Mouse (Mus musculus) cerebellum, adult 2 months (tissue): ENCODE data around the gene C330007P06Rik. TPM values are rescaled to one million over a fixed set of nuclear protein-coding genes. Genes with fewer than 3 reads are reported as not detected.
"Not testable (repeated sequence)": the region's sequence is repeated elsewhere in the genome, so short reads cannot be mapped to it uniquely, and the experiment has no call there.

Experiments
- DNase-seq, 2 experiments: peaks; one replicate each; pipeline ENCODE4 v3.0.0; 2021
- H3K27ac ChIP-seq: fragments of 200-500 bp; 2 replicates; pipeline ENCODE4 v1.5.1; 2012; ENCODE audit warnings: low read length, control low read depth, inconsistent platforms; ENCODE audit not compliant: insufficient read depth
- H3K27me3 ChIP-seq: fragments of 200-500 bp; 2 replicates; pipeline ENCODE4 v1.6.1; 2012; ENCODE audit warnings: inconsistent platforms, mild to moderate bottlenecking, low read length, moderate library complexity; ENCODE audit not compliant: control insufficient read depth, insufficient read depth
- H3K4me1 ChIP-seq: fragments of 200-500 bp; 2 replicates; pipeline ENCODE4 v1.6.1; 2011; ENCODE audit warnings: low read length; ENCODE audit not compliant: control insufficient read depth, insufficient read depth
- H3K4me3 ChIP-seq: fragments of 200-500 bp; replicated peaks from 2 replicates; pipeline ENCODE3; 2011; ENCODE audit warnings: mild to moderate bottlenecking, low read depth, low read length, control low read depth; ENCODE audit not compliant: insufficient read depth
- CTCF ChIP-seq: fragments of 200-500 bp; IDR thresholded peaks from 2 replicates; pipeline ENCODE4 v1.5.1; 2011; ENCODE audit warnings: low read depth, mild to moderate bottlenecking, control low read depth, low read length, moderate library complexity, borderline replicate concordance; ENCODE audit not compliant: insufficient read depth
- POLR2A ChIP-seq: fragments of 200-500 bp; IDR thresholded peaks from 2 replicates; pipeline ENCODE4 v1.6.1; 2011; ENCODE audit warnings: low read length, control low read depth, borderline replicate concordance; ENCODE audit not compliant: insufficient read depth
- WGBS: fragments of 180-500 bp; shearing (Covaris S2); methylation state at CpG from one replicate; pipeline ENCODE4 v1.1.7; 2018; 5-methylcytosine and 5-hydroxymethylcytosine counted together
- polyA plus RNA-seq: library from polyadenylated mRNA; depleted of rRNA; stranded (reverse); fragments of >200 nt; gene quantifications from 2 replicates; pipeline ENCODE4 v1.2.3, GENCODE M21; 2012

The C330007P06Rik gene
- polyA plus RNA-seq, 1 experiment: 28.8 TPM

DNA sequence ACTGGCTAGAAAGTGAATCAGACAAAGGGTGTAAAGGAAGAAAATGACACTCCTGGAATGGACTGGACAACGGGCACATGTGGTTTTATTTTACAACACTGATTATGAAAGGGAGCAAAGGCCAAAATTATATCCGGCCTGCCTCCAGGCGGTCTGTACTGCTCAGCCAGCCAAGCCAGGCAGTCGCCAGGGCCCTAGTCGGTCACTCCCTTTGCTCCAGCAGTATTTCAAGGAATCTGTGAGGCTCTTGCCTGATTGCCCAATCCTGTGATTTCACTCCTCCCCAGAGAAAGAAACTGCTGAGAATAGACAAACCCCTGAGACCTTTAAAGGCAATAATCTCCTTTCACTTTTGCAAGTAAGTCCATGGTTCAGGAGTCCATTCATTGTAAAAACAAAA, 69.7 kb downstream of the C330007P06Rik start:
- no peak overlapping the region for H3K27ac ChIP-seq
- H3K4me1 ChIP-seq: no peaks in the 10 kb centered on the region
- TF ChIP-seq POLR2A (no peak), CTCF (no peak)
- WGBS: 50% methylated on average over 5 of the region's 5 CpGs
- no peak for DNase-seq
- no peak overlapping the region for H3K4me3 ChIP-seq
- no peaks in the 10 kb centered on the region for H3K27me3 ChIP-seq

DNA sequence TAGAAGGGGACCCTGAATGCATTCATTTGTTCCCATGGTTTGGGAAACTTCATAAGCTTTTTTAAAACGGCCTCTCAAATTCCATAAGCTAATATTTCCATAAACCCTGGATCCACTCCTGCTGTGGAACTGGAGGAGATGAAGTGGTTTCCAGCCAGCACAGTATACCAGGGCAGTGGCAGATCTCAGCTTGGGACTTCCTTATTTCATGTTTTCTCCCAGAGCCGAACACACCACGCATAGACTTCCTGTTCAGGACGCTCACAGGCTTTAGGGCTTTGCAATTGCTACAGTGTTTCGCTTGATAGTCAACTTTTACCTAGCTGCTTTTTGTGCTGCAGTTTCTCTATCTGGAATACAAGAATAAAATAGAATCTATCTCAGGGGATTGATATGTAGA, 70.7 kb downstream of the C330007P06Rik start:
- H3K27ac ChIP-seq: no peak overlapping the region
- no peak for TF ChIP-seq POLR2A
- TF ChIP-seq CTCF: no peak
- WGBS: 81% methylated on average over 5 of the region's 5 CpGs
- H3K4me3 ChIP-seq: no peak overlapping the region
- H3K4me1 ChIP-seq: no peaks in the 10 kb centered on the region
- no peaks in the 10 kb centered on the region for H3K27me3 ChIP-seq
- no peak for DNase-seq

DNA sequence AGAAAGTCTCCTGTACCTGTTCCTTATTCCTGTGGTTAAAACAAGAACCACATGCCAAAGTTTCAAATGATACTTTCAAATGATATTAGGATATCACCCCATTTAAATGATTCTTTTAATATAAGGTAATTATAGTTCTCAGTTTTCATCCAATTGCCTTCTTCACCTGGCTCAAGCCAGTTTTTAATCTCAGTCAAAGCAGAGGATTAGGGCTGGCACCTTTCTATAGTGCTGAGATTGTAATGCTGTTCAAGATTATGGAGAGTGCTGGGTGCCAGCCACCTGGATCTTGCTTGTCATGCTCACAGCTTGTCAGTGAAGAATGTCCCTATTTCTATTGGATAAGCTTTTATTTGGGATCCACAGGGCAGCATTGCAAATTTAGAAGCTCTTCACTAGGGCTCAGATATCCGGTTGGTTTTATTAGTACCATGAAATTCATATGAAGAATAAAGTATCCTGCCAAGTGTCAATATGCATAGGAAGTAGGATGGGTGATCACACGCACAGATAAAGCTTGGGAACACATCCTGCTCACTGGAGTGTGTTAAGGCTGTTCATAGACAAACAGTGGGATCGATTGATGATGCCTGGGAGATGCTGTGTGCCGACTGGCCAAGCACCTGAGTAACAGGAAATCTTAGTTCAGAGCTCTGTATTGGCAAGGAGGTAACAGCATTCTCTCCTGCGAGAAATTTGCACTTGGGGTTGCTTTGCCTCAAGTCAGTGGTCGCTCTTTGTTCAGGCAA, 74.6 kb downstream of the C330007P06Rik start:
- WGBS: 29% methylated on average over 6 of the region's 6 CpGs
- TF ChIP-seq CTCF: no peak
- TF ChIP-seq POLR2A: no peak
- no peaks in the 10 kb centered on the region for H3K27me3 ChIP-seq
- no peak for DNase-seq
- no peak overlapping the region for H3K4me3 ChIP-seq
- peaks cover 3% of the 10 kb centered on the region; the same call in 1 of the 2 replicates for H3K4me1 ChIP-seq
- no peak overlapping the region for H3K27ac ChIP-seq

DNA sequence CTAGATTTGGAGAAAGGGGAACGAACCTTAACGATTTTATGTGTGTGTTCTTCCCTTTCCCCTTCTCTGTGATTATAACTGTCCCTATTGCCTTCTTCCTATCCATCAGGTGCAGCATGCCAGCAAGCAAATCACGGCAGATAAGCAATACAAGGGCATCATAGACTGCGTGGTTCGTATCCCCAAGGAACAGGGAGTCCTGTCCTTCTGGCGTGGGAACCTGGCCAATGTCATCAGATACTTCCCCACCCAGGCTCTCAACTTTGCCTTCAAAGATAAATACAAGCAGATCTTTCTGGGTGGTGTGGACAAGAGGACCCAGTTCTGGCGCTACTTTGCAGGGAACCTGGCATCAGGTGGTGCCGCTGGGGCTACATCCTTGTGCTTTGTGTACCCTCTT, 77.2 kb downstream of the C330007P06Rik start:
- WGBS: 28% methylated on average over 8 of the region's 8 CpGs
- not testable (repeated sequence) for H3K4me1 ChIP-seq, H3K27me3 ChIP-seq
- Histone ChIP-seq H3K27ac (peak overlapping the region; percentile 2; the same call in 1 of the 2 replicates), H3K4me3 (peak overlapping the region; percentile 98)
- peak in 1 of 2 experiments; percentile 33 for DNase-seq

DNA sequence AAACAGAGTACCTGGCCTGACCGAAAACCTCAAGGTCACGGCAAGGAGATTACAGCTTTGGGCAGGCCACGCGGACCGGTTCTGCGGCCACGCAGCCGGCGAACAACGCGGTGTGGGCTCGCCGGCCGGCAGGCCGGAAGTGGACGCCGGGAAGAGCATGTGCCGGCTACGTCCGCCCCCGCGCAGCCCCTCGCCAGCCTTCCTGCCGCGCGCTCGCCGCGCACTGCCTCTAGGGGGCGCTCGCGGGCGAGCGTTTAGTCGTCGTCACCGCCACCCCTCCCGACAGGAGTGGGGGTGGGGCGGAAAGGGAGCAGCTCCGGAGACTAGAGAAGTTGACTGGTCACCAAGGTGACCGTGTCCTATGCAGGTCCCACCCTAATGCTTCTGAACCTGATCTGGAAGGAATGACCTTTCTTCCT, 77.7 kb downstream of the C330007P06Rik start:
- H3K4me3 ChIP-seq: peak overlapping the region; percentile 98
- no peaks in the 10 kb centered on the region for H3K27me3 ChIP-seq
- 13% methylated on average over 26 of the region's 41 CpGs for WGBS
- DNase-seq: peak; percentile 83 to 85
- peak overlapping the region; percentile 95 for H3K27ac ChIP-seq
- H3K4me1 ChIP-seq: peaks cover 3% of the 10 kb centered on the region; the same call in 1 of the 2 replicates
- TF ChIP-seq POLR2A (no peak), CTCF (peak; percentile 67)

DNA sequence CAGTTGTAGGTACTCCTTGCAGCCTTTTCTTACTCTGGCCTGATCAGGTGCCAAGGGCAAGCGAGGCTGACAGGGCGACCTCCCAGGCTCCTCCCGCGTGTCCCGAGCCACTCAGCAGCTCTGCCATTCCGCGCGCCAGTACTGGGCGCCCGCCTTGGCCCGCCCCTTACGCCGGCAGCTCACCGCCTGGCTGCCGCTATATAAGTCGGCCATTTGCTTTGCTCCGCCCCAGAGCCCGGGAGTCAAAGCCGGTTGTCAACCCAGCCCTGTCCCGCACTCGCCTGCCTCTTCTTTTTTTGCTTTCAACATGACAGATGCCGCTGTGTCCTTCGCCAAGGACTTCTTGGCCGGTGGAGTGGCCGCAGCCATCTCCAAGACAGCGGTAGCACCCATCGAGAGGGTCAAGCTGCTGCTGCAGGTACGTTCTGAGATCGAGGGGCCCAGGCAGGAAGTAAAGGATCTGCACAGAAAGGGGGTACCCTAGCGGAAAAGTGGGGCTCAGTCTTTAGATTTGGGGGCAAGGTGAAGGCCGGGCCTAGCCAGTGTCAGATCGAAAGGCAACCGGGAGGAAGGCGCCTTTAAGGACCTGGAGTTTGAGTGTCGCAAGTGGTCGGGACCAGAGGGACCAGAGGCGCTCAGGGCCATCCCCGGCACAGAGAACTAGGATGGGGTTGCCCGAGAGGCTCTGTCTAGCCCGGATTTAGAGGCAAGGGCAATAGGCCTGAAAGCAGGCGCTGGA, 78.3 kb downstream of the C330007P06Rik start, which contains the start of gene Slc25a5:
Slc25a5 (plus strand) TSS at position 228 of the 739 bp plus-strand sequence.
- peak; percentile 85 to 92 for DNase-seq
- H3K4me3 ChIP-seq: peak within 1 kb of the TSS; percentile 98
- peak; percentile 76 for TF ChIP-seq POLR2A
- TF ChIP-seq CTCF: no peak
- H3K27ac ChIP-seq: peak within 1 kb of the TSS; percentile 95
- peaks cover 3% of the 10 kb centered on the region; the same call in 1 of the 2 replicates for H3K4me1 ChIP-seq
- WGBS: 8% methylated on average over 41 of the region's 41 CpGs
- H3K27me3 ChIP-seq: no peaks in the 10 kb centered on the region

DNA sequence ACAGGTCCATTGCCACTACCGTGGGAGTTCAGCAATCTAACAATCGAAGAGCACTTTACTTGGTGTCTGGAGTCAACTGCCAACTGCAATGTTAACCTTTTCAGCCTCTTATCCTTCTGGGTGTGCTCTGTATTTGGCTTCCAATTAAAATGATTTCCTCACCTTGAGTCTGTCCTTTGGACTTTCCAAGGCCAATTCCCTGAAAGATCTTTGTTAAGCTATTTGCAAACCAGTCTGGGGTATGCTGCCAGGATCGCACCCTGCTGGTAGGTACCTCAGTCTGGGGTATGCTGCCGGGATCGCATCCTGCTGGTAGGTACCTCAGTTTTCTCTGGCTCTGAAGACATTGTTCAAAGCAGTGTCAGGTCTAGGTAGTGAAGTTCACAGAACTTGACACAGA, 79.3 kb downstream of the C330007P06Rik start:
- no peaks in the 10 kb centered on the region for H3K27me3 ChIP-seq
- H3K4me3 ChIP-seq: no peak overlapping the region
- TF ChIP-seq CTCF (no peak), POLR2A (no peak)
- no peak overlapping the region for H3K27ac ChIP-seq
- DNase-seq: no peak
- peaks cover 3% of the 10 kb centered on the region; the same call in 1 of the 2 replicates for H3K4me1 ChIP-seq
- 54% methylated on average over 5 of the region's 5 CpGs for WGBS

DNA sequence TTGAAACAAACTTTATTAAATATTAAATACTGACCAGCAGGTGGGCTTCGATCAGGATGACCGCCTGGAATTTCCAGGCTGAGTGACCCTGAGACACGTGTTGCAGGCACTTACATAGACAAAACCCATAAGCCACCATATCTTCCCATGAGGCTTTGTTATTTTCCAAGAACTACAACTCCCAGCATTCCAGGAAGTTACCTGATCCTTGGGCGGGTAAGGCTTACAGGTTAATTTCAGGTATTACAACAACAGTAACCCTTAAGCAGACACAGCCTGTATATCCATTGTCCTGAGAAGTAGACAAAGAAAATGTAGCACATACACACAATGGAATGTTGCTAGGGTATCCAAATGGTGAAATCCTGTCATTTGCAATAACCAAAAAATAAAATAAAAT, 84.6 kb downstream of the C330007P06Rik start:
- H3K27me3 ChIP-seq: no peaks in the 10 kb centered on the region

More for the DNA sequence above, 84.6 kb downstream of the C330007P06Rik start:
- 72% methylated on average over 4 of the region's 4 CpGs for WGBS
- DNase-seq: no peak
- no peak for TF ChIP-seq POLR2A
- no peak for TF ChIP-seq CTCF
- Histone ChIP-seq H3K27ac (no peak overlapping the region), H3K4me1 (no peaks in the 10 kb centered on the region), H3K4me3 (no peak overlapping the region)
